In the genomic region with DNA sequence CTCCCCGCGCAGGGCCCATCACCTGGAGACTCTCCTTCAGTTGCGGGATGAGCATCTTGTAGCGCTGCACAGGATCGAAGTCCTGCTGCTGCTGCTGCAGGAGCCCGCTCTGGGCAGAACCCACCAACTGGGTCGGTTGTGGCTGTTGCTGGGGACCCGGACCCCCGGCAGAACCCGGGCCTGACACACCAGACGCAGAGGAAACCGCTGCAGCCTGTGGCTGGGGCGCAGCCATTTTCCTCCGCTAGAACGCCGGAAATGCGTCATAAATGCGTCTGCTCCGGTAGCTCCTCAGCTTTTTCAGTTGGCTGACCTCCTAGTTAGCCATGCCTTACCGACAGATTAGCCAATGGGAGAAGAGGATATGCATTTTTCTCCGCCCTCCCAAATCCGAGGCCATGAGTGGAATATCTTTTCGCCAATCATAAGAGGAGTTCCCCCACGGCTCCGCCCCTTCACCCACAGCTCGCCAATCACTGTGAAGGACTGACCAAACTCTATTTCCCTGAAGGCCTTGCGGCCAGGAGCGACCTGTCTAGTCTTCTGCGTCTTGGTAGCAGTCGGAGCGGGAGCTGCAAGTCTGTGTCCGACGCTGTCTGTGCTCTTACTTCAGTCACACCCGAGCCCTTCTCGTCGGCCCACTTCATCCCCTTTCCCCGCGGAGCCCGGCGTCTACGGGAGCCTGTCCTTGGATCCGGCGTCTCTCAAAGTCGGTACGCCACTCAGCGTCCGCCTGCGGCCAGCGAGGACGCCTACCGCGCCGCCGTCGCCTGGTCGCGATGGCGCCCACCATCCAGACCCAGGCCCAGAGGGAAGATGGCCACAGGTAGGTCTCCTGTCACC, we compare ENCODE assay signal across 8 mouse cellular contexts. TPM values are rescaled to one million over a fixed set of nuclear protein-coding genes. Genes with fewer than 3 reads are reported as not detected.
DNase-seq lines count a peak whose midpoint lies in the region; ATAC-seq and TF ChIP-seq lines count a peak whose summit lies in the region.

A gene (minus strand): TSS at position 280 of the 843 bp plus-strand sequence.
A gene (plus strand): TSS at position 523 of the 843 bp plus-strand sequence.

- peak within 1 kb of the TSS; percentile 73 for H3K27ac ChIP-seq in heart, embryonic 11.5 days (ENCODE audit: low read depth, low read length)
- peak within 1 kb of the TSS; percentile 68 for H3K27ac ChIP-seq in kidney, embryonic 16.5 days (ENCODE audit: low read length)
- no peak within 1 kb of the TSS; the same call in 1 of the 2 replicates for H3K27ac ChIP-seq in liver, adult 2 months (replicated peaks; ENCODE audit: insufficient read depth, low read depth, low read length)

- H3K79me2 ChIP-seq in C2C12 (ENCODE audit: control insufficient read depth, insufficient read depth) (peaks cover 40% of the 10 kb centered on the region), myocyte (ENCODE audit: control insufficient read depth, insufficient read depth) (peaks cover 21% of the 10 kb centered on the region)
- peaks cover 15% of the 10 kb centered on the region; the same call in 1 of the 2 replicates for H3K79me2 ChIP-seq in liver, adult 2 months (ENCODE audit: control insufficient read depth, insufficient read depth, low read length)

- ATAC-seq in heart, embryonic 11.5 days (replicated peaks; ENCODE audit: insufficient number of reproducible peaks, low FRiP score, low TSS enrichment) = peak; percentile 98
- peak; percentile 98 for ATAC-seq in kidney, embryonic 16.5 days (ENCODE audit: low FRiP score, low TSS enrichment)

- peak within 1 kb of the TSS; percentile 88 for H3K9ac ChIP-seq in heart, embryonic 11.5 days (ENCODE audit: low read depth, low read length)
- H3K9ac ChIP-seq in kidney, embryonic 16.5 days (replicated peaks; ENCODE audit: low read length) = peak within 1 kb of the TSS; percentile 91
- peak within 1 kb of the TSS; percentile 92 for H3K9ac ChIP-seq in liver, adult 2 months (ENCODE audit: low read depth, low read length)

- DNase-seq in brain, embryonic 14.5 days (ENCODE audit: low read depth) = peak; percentile 100
- peak; percentile 100 for DNase-seq in liver, adult 2 months (ENCODE audit: extremely low read depth, low read depth, low spot score)
- peak; percentile 99 for DNase-seq in splenic B cell, adult 2 months (ENCODE audit: low read depth, low spot score)

- H3ac ChIP-seq in C2C12 (ENCODE audit: control insufficient read depth, insufficient read length, low read depth) = peak within 1 kb of the TSS; percentile 94
- peak within 1 kb of the TSS; percentile 45 for H3ac ChIP-seq in myocyte (ENCODE audit: control insufficient read depth, insufficient read length)

- peak within 1 kb of the TSS; percentile 93 for H3K4me2 ChIP-seq in heart, embryonic 11.5 days
- peak within 1 kb of the TSS; percentile 89 for H3K4me2 ChIP-seq in kidney, embryonic 16.5 days (replicated peaks; ENCODE audit: low read depth, low read length)
- peak within 1 kb of the TSS; percentile 89 for H3K4me2 ChIP-seq in myocyte (ENCODE audit: low read depth)

- H3K36me3 ChIP-seq in C2C12 (ENCODE audit: control insufficient read depth, insufficient read depth) (peaks cover 41% of the 10 kb centered on the region), myocyte (ENCODE audit: control insufficient read depth, insufficient read depth) (peaks cover 12% of the 10 kb centered on the region)
- H3K36me3 ChIP-seq in erythroblast, embryonic 14.5 days (ENCODE audit: control insufficient read depth) = peaks cover 60% of the 10 kb centered on the region
- peaks cover 28% of the 10 kb centered on the region for H3K36me3 ChIP-seq in heart, embryonic 11.5 days (ENCODE audit: control insufficient read depth, insufficient read depth, low read length)
- peaks cover 48% of the 10 kb centered on the region for H3K36me3 ChIP-seq in kidney, embryonic 16.5 days (ENCODE audit: insufficient read depth, low read length)
- peaks cover 21% of the 10 kb centered on the region for H3K36me3 ChIP-seq in liver, adult 2 months (ENCODE audit: control insufficient read depth, insufficient read depth, low read length)
- peaks cover 15% of the 10 kb centered on the region for H3K36me3 ChIP-seq in splenic B cell, adult 2 months (ENCODE audit: control insufficient read depth, insufficient read depth, low read length, poor library complexity, severe bottlenecking)

- H3K27me3 ChIP-seq in C2C12 (ENCODE audit: control insufficient read depth, insufficient read depth, insufficient read length) = no peaks in the 10 kb centered on the region
- H3K27me3 ChIP-seq in erythroblast, embryonic 14.5 days (ENCODE audit: control insufficient read depth) = no peaks in the 10 kb centered on the region
- no peaks in the 10 kb centered on the region for H3K27me3 ChIP-seq in heart, embryonic 11.5 days (ENCODE audit: control insufficient read depth, insufficient read depth, low read length)
- H3K27me3 ChIP-seq in kidney, embryonic 16.5 days (ENCODE audit: insufficient read depth, low read length) = no peaks in the 10 kb centered on the region
- H3K27me3 ChIP-seq in liver, adult 2 months (ENCODE audit: control insufficient read depth, insufficient read depth, low read length) = no peaks in the 10 kb centered on the region
- no peaks in the 10 kb centered on the region for H3K27me3 ChIP-seq in myocyte (ENCODE audit: control insufficient read depth, insufficient read depth, insufficient read length)
- no peaks in the 10 kb centered on the region for H3K27me3 ChIP-seq in splenic B cell, adult 2 months (ENCODE audit: control insufficient read depth, insufficient read depth, low read length, poor library complexity, severe bottlenecking)

- TF ChIP-seq CTCF in C2C12 (IDR thresholded peaks at IDR 0.05; ENCODE audit: control insufficient read depth, insufficient read depth, insufficient read length) = no peak
- no peak for TF ChIP-seq CTCF in brain, embryonic 14.5 days (IDR thresholded peaks at IDR 0.05; ENCODE audit: borderline replicate concordance, extremely low read depth, insufficient read depth, insufficient read length)
- no peak for TF ChIP-seq CTCF in liver, adult 2 months (IDR thresholded peaks at IDR 0.05; ENCODE audit: low read depth, low read length)

- TF ChIP-seq POLR2A in brain, embryonic 14.5 days (IDR thresholded peaks at IDR 0.05; ENCODE audit: borderline replicate concordance, extremely low read depth, insufficient read depth, insufficient read length, poor library complexity, severe bottlenecking) = peak; percentile 80; the same call in 1 of the 2 replicates
- peak; percentile 96 for TF ChIP-seq POLR2A in liver, adult 2 months (IDR thresholded peaks at IDR 0.05; ENCODE audit: extremely low read depth, insufficient read depth, low read length)
- peak; percentile 94 for TF ChIP-seq POLR2A in myocyte (IDR thresholded peaks at IDR 0.05; ENCODE audit: insufficient read length, low read depth)

- peaks cover 31% of the 10 kb centered on the region for H3K4me1 ChIP-seq in erythroblast, embryonic 14.5 days (ENCODE audit: control insufficient read depth)
- H3K4me1 ChIP-seq in heart, embryonic 11.5 days (ENCODE audit: control insufficient read depth, insufficient read depth, low read length) = peaks cover 13% of the 10 kb centered on the region
- H3K4me1 ChIP-seq in kidney, embryonic 16.5 days (ENCODE audit: insufficient read depth, low read length) = peaks cover 16% of the 10 kb centered on the region
- H3K4me1 ChIP-seq in liver, adult 2 months (ENCODE audit: control insufficient read depth, insufficient read depth, low read length) = peaks cover 11% of the 10 kb centered on the region

- H3K9me3 ChIP-seq in erythroblast, embryonic 14.5 days (ENCODE audit: control insufficient read depth, low read length) = no peaks in the 10 kb centered on the region
- no peaks in the 10 kb centered on the region for H3K9me3 ChIP-seq in heart, embryonic 11.5 days (replicated peaks; ENCODE audit: control insufficient read depth, low read length)
- no peaks in the 10 kb centered on the region for H3K9me3 ChIP-seq in kidney, embryonic 16.5 days (ENCODE audit: low read length)

- peaks cover 24% of the 10 kb centered on the region for H3K79me3 ChIP-seq in C2C12 (ENCODE audit: low read depth)

- H3K4me3 ChIP-seq in C2C12 (ENCODE audit: insufficient read depth, poor library complexity, severe bottlenecking) (peak within 1 kb of the TSS; percentile 79), myocyte (peak within 1 kb of the TSS; percentile 45)
- H3K4me3 ChIP-seq in erythroblast, embryonic 14.5 days (replicated peaks) = peak within 1 kb of the TSS; percentile 84
- peak within 1 kb of the TSS; percentile 94 for H3K4me3 ChIP-seq in heart, embryonic 11.5 days (ENCODE audit: low read depth, low read length)
- H3K4me3 ChIP-seq in kidney, embryonic 16.5 days (ENCODE audit: low read length) = peak within 1 kb of the TSS; percentile 90
- peak within 1 kb of the TSS; percentile 92 for H3K4me3 ChIP-seq in liver, adult 2 months (ENCODE audit: insufficient read depth, low read depth, low read length)

- under 1% methylated on average over 56 of the region's 58 CpGs for WGBS in heart, embryonic 11.5 days (ENCODE audit: insufficient replicate concordance)
- 0% methylated on average over 57 of the region's 58 CpGs for WGBS in kidney, embryonic 16.5 days
- WGBS in liver, adult 2 months = under 1% methylated on average over 58 of the region's 58 CpGs

TF ChIP-seq in C2C12, 6 proteins besides CTCF, POLR2A, EP300 and RAD21 (continues in another document):
- TF ChIP-seq MYOG (IDR thresholded peaks at IDR 0.05; ENCODE audit: control insufficient read depth, extremely low read depth, insufficient read length) (no peak), MAX (IDR thresholded peaks at IDR 0.05) (no peak)

TF ChIP-seq in myocyte, 11 proteins besides CTCF, POLR2A, EP300 and RAD21 (continues in another document):
- TF ChIP-seq CEBPB (IDR thresholded peaks at IDR 0.05; ENCODE audit: insufficient read depth, poor library complexity, severe bottlenecking) (no peak), MAX (IDR thresholded peaks at IDR 0.05; ENCODE audit: low read depth) (no peak), USF1 (IDR thresholded peaks at IDR 0.05; ENCODE audit: low read depth) (no peak)

RNA-seq across cellular contexts. Expression of the first gene that starts in this region (rescaled TPM):
- polyA plus RNA-seq in C2C12 (2012; fragmentation: generic; extraction: Trizol) = 55.6 TPM
- polyA plus RNA-seq in brain, embryonic 14.5 days (2012; rRNA removed) = 46.5 and 57.7 TPM in 2 replicates
- 2.2 and 2.5 TPM in 2 replicates for polyA plus RNA-seq in erythroblast, embryonic 14.5 days (2012)
- 46.4 and 54.3 TPM in 2 replicates for polyA plus RNA-seq in heart, embryonic 11.5 days (2014; fragmentation: Nextera tagmentation; extraction: Ambion mirVana)
- 52.9 and 55.9 TPM in 2 replicates for polyA plus RNA-seq in kidney, embryonic 16.5 days (2015; fragmentation: Nextera tagmentation; extraction: Ambion mirVana)
- 13.4 and 17.6 TPM in 2 replicates for total RNA-seq in liver, adult 2 months (2014; rRNA removed)
- polyA plus RNA-seq in liver, adult 2 months (2012; rRNA removed) = 49.2 and 50.9 TPM in 2 replicates
- polyA plus RNA-seq in myocyte (2012; fragmentation: generic; extraction: Trizol) = 34.2 TPM

RNA-seq across cellular contexts. Expression of the second gene that starts in this region (rescaled TPM):
- 44.3 TPM for polyA plus RNA-seq in C2C12 (2012; fragmentation: generic; extraction: Trizol)
- 95.0 and 105 TPM in 2 replicates for polyA plus RNA-seq in brain, embryonic 14.5 days (2012; rRNA removed)
- 5.1 and 6.7 TPM in 2 replicates for polyA plus RNA-seq in erythroblast, embryonic 14.5 days (2012)
- 70.2 and 81.4 TPM in 2 replicates for polyA plus RNA-seq in heart, embryonic 11.5 days (2014; fragmentation: Nextera tagmentation; extraction: Ambion mirVana)
- 97.4 and 108 TPM in 2 replicates for polyA plus RNA-seq in kidney, embryonic 16.5 days (2015; fragmentation: Nextera tagmentation; extraction: Ambion mirVana)
- total RNA-seq in liver, adult 2 months (2014; rRNA removed) = 16.1 TPM in 2 replicates
- polyA plus RNA-seq in liver, adult 2 months (2012; rRNA removed) = 52.8 and 59.1 TPM in 2 replicates
- polyA plus RNA-seq in myocyte (2012; fragmentation: generic; extraction: Trizol) = 34.3 TPM

Comparison
In these comparisons a context has a peak if more than half of its experiments do, and no peak if none do; other contexts are left out.
1. RNA of the first gene that starts in this region (polyA plus RNA-seq): 55.6 TPM in C2C12 (single experiment), 46.4 to 54.3 TPM in heart, embryonic 11.5 days, 52.9 to 55.9 TPM in kidney, embryonic 16.5 days, 49.2 to 50.9 TPM in liver, adult 2 months, 46.5 to 57.7 TPM in brain, embryonic 14.5 days and 34.2 TPM in myocyte (single experiment); 2.2 to 2.5 TPM in erythroblast, embryonic 14.5 days; every median in the first group is over 10 times any median in the second.
2. Peak in every context shown above with its lines, with median percentiles within 50 percentile points of each other: H3K4me3 ChIP-seq, DNase-seq, POLR2A ChIP-seq, H3K4me2 ChIP-seq and H3K9ac ChIP-seq.